Mouse (Mus musculus) right cerebral cortex, postnatal 25 days (tissue): ENCODE measurements around the gene Adamts1.

Experiments used
- DNase-seq: peaks from one replicate; pipeline ENCODE4 v3.0.0; 2022

Gene Adamts1

DNA sequence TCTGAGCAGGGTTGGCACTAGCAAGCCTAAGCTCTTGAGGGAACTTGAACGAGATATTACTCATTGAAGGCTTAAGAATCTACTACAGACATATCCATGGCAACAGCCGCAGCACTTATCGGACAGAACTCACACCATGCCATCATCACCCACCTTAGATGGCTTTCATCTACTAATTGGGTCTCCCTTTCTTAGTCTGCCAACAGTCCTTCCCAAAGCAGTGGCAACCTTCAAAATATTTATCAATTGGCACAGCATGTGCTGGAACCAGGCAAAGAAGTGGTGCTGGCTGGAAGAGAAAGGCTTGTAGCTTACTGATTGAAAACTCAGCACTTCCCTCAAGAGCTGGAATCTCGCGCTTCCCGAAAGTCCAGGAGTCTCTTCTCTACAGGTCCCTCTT, 37.7 kb downstream of the Adamts1 start:
- no peak for DNase-seq

DNA sequence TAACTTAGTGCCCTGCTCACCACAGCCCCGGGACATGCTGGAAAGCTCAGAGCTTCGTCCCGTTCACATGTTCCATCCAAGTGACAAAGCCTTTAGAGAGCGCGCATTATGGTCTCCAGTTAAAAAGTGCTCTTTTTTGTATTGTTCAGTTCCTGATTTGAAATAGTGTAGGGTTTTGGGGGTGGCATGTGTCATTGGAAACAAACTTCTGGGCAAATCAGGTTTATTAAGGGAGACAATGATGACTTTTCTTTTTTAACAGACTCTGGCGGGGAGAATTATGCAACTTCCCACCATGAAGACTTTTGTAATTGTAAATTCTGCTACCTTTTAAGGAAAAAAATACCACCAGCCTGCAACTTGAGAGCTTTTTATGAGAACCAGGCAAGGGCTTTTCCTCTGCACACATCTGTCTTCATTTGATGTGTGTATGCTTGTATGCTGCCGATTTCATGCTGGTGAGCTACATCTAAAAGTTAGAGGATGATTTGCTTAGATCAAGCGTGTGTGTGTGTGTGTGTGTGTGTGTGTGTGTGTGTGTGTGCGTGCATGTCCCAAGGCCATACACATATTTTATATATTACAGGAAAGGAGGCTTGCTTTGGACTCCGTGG, 40.8 kb downstream of the Adamts1 start:
- no peak for DNase-seq

DNA sequence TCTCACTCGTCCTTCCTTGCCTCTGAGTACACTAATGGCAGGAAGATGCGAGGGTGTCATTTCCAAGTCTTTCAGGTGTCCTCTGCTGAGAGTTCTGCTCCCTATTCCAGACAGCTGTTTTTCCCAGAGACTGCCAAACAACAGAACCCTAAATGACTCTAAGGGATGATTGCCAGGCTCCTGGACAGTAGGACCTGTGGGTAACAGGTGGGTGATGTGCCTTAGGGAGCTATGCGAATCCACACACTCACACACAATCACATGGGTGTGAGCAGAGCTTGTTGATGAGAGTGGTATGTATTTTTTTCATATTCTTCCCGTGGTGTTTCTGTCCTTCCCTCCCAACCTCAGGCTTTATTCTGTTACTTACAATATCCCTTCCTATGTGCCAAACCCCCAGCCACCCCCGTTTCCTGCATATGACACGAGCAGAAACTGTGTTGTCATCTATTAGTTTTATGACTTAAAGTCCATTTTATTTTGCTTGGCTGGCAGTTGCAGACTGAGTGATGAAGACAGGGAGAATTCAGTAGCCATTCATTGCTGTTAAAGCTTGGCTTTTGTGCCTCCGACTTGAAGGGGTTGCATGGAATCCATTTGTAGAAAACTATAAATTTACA, 41.8 kb downstream of the Adamts1 start:
- no peak for DNase-seq

DNA sequence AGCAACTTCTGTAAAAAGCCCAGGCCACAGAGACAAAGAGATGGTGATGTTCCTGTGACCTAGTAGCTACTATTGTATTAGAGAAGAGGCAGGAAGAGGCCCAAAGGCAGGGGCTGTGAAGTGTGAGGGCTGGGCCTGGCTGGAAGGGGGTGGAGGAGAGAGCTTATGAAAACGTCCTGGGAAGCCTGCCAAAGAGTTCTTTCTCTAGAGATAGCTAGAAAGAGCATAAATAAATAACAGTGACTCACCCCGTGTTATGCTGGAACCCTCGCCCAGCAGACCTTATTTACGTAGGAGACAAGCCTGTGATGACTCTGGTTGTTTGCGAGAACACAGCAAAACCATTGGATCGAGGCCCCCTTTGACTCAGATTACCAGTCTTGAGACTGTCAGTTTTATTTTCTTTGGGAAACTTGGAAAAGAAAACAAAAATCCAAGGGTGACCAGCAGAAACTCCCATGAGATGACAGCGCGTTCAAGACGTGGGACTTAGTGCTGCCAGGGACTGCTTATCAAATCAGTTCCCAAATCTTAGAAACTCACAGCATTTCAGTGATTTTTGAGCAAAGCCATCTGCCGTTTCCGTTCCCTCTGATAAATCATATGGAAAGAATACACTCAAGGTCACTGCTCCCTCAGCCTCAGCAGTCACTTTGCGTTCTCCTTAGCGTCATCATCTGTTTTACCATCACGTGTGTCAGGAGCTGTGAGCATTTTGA, 46.7 kb downstream of the Adamts1 start:
- peak; percentile 9 for DNase-seq

DNA sequence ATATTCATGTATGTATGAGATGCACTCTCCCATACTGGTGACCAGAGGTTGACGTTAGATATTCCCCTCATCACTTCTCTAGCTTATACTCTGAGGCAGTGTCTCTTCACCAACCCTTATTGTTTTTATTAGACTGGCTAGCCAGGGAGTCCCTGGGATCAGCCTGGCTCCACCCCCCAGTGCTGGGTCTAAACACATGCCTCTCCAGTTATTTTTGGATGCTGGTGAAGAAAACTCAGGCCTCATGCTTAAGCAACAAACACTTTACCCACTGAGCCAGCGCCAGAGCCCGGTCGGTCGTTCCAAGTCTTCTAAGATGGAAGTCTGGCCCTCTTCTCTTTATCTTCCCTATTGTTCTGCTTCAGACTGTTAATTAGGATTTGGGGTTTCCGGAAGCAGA, 53.6 kb downstream of the Adamts1 start:
- no peak for DNase-seq

DNA sequence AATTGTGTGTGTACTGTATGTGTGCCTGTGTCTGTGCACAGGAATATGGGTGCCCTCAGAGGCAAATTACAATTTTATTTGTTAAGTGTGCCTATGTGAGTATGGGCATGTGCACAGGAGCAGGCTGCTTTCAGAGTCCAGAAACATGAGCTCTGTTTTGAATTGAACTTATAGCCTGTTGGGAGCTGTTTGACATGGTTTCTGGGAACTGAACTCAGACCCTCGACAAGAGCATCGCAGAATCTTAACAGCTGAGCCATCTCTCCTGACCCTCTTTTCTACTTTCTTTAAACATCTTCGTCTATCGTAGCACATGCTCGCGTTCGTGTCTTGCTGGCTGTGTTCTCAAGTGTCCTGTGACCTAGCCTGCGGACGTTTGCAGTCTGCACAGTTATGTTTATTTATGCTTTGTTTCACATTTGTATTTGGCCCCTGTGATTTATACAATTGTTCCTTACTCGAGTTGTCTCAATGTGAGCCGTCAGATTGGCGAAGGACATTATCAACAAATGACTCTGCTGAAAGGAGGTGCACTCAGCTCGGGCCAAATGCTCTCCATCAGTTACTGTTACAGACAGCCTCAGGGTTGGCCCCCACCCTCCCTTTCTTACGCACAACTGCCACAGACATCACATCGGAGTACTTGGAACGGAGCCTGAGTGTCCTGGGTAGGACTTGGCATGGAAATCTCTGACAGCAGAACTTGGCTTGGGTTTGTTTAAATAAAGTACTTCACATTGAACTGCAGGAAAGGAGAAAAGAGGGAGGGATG, 55.1 kb downstream of the Adamts1 start:
- no peak for DNase-seq

DNA sequence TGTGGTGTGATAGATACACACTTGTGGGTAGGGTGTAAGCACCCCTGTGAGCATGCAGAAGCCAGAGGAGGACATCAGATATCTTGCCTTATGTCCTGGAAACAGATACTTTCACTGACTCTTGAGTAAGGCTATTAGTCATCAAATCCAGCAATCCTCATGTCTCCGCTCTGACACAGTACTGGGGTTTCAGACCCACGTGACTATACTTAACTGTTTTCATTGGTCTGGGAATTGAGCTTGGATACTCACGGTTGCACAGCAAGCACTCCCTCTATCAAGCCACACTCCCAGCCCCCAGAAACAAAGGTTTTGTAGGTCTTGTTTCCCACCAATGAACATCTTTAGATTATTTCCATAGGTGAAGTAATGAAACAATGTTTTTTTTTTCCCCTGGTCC, 56.5 kb downstream of the Adamts1 start:
- no peak for DNase-seq
